Mouse (Mus musculus): Measurements from ENCODE around the gene Mthfs. TPM values are rescaled to one million over a fixed set of nuclear protein-coding genes. Genes with fewer than 3 reads are reported as not detected.

Gene Mthfs
- polyA plus RNA-seq, 1 experiment, result 23.5 TPM

- no peaks in the 10 kb centered on the region for H3K4me1 ChIP-seq (ENCODE audit: control insufficient read depth, insufficient read depth, low read length)
- DNase-seq, result no peak
- TF ChIP-seq POLR2A (IDR thresholded peaks at IDR 0.05; ENCODE audit: low read depth, low read length) (no peak), CTCF (conservative IDR thresholded peaks at IDR 0.05; ENCODE audit: insufficient read depth, insufficient read length, low read depth, low read length) (no peak)
These were observed 95.2 kb downstream of the Mthfs start for GRCm38 (mm10) chr9:89305637-89306036.

GRCm38 (mm10) chr9:89308357-89309194 lies 98.1 kb downstream of the Mthfs start:
- DNase-seq, result no peak
- H3K4me3 ChIP-seq (ENCODE audit: insufficient read depth, low read depth, low read length), result no peak overlapping the region
- no peaks in the 10 kb centered on the region for H3K4me1 ChIP-seq (ENCODE audit: control insufficient read depth, insufficient read depth, low read length)
- no peaks in the 10 kb centered on the region for H3K27me3 ChIP-seq (replicated peaks; ENCODE audit: control insufficient read depth, insufficient read depth, low read length)
- TF ChIP-seq CTCF (conservative IDR thresholded peaks at IDR 0.05; ENCODE audit: insufficient read depth, insufficient read length, low read depth, low read length) (no peak), POLR2A (IDR thresholded peaks at IDR 0.05; ENCODE audit: low read depth, low read length) (no peak)
- 70% methylated on average over 7 of the region's 7 CpGs for WGBS
- no peak overlapping the region for H3K27ac ChIP-seq (ENCODE audit: insufficient read depth, low read depth, low read length)
- H3K36me3 ChIP-seq (ENCODE audit: control insufficient read depth, insufficient read depth, low read length), result no peaks in the 10 kb centered on the region

More at GRCm38 (mm10) chr9:89305637-89306036, 95.2 kb downstream of the Mthfs start:
- H3K27me3 ChIP-seq (replicated peaks; ENCODE audit: control insufficient read depth, insufficient read depth, low read length), result no peaks in the 10 kb centered on the region
- no peak overlapping the region for H3K27ac ChIP-seq (ENCODE audit: insufficient read depth, low read depth, low read length)
- H3K36me3 ChIP-seq (ENCODE audit: control insufficient read depth, insufficient read depth, low read length), result no peaks in the 10 kb centered on the region
- WGBS, result 45% methylated on average over 2 of the region's 2 CpGs
- no peak overlapping the region for H3K4me3 ChIP-seq (ENCODE audit: insufficient read depth, low read depth, low read length)

- H3K4me1 ChIP-seq (ENCODE audit: control insufficient read depth, insufficient read depth, low read length), result no peaks in the 10 kb centered on the region
- H3K27me3 ChIP-seq (replicated peaks; ENCODE audit: control insufficient read depth, insufficient read depth, low read length), result no peaks in the 10 kb centered on the region
- no peak for TF ChIP-seq POLR2A (IDR thresholded peaks at IDR 0.05; ENCODE audit: low read depth, low read length)
- TF ChIP-seq CTCF (conservative IDR thresholded peaks at IDR 0.05; ENCODE audit: insufficient read depth, insufficient read length, low read depth, low read length), result no peak
- H3K27ac ChIP-seq (ENCODE audit: insufficient read depth, low read depth, low read length), result no peak overlapping the region
- no peak for DNase-seq
- no peaks in the 10 kb centered on the region for H3K36me3 ChIP-seq (ENCODE audit: control insufficient read depth, insufficient read depth, low read length)
- no peak overlapping the region for H3K4me3 ChIP-seq (ENCODE audit: insufficient read depth, low read depth, low read length)
- 73% methylated on average over 2 of the region's 2 CpGs for WGBS
These were observed 98.7 kb downstream of the Mthfs start for GRCm38 (mm10) chr9:89309195-89309535.

GRCm38 (mm10) chr9:89311649-89312048 lies 101.2 kb downstream of the Mthfs start:
- Histone ChIP-seq H3K27me3 (replicated peaks; ENCODE audit: control insufficient read depth, insufficient read depth, low read length) (no peaks in the 10 kb centered on the region), H3K27ac (ENCODE audit: insufficient read depth, low read depth, low read length) (no peak overlapping the region), H3K4me1 (ENCODE audit: control insufficient read depth, insufficient read depth, low read length) (no peaks in the 10 kb centered on the region), H3K4me3 (ENCODE audit: insufficient read depth, low read depth, low read length) (no peak overlapping the region), H3K36me3 (ENCODE audit: control insufficient read depth, insufficient read depth, low read length) (no peaks in the 10 kb centered on the region)
- DNase-seq, result no peak
- WGBS, result 55% methylated on average over 2 of the region's 2 CpGs
- TF ChIP-seq CTCF (conservative IDR thresholded peaks at IDR 0.05; ENCODE audit: insufficient read depth, insufficient read length, low read depth, low read length) (no peak), POLR2A (IDR thresholded peaks at IDR 0.05; ENCODE audit: low read depth, low read length) (no peak)

- no peak for DNase-seq
- TF ChIP-seq CTCF (conservative IDR thresholded peaks at IDR 0.05; ENCODE audit: insufficient read depth, insufficient read length, low read depth, low read length) (no peak), POLR2A (IDR thresholded peaks at IDR 0.05; ENCODE audit: low read depth, low read length) (no peak)
- WGBS, result 67% methylated on average over 1 of the region's 1 CpGs
- Histone ChIP-seq H3K27me3 (replicated peaks; ENCODE audit: control insufficient read depth, insufficient read depth, low read length) (no peaks in the 10 kb centered on the region), H3K4me3 (ENCODE audit: insufficient read depth, low read depth, low read length) (no peak overlapping the region), H3K27ac (ENCODE audit: insufficient read depth, low read depth, low read length) (no peak overlapping the region), H3K4me1 (ENCODE audit: control insufficient read depth, insufficient read depth, low read length) (no peaks in the 10 kb centered on the region), H3K36me3 (ENCODE audit: control insufficient read depth, insufficient read depth, low read length) (no peaks in the 10 kb centered on the region)
These were observed 163.3 kb downstream of the Mthfs start for GRCm38 (mm10) chr9:89373731-89374130.

- H3K27ac ChIP-seq (ENCODE audit: insufficient read depth, low read depth, low read length), result no peak overlapping the region
- H3K4me1 ChIP-seq (ENCODE audit: control insufficient read depth, insufficient read depth, low read length), result no peaks in the 10 kb centered on the region
- no peaks in the 10 kb centered on the region for H3K27me3 ChIP-seq (replicated peaks; ENCODE audit: control insufficient read depth, insufficient read depth, low read length)
- 86% methylated on average over 4 of the region's 4 CpGs for WGBS
- no peak overlapping the region for H3K4me3 ChIP-seq (ENCODE audit: insufficient read depth, low read depth, low read length)
- no peaks in the 10 kb centered on the region for H3K36me3 ChIP-seq (ENCODE audit: control insufficient read depth, insufficient read depth, low read length)
- TF ChIP-seq POLR2A (IDR thresholded peaks at IDR 0.05; ENCODE audit: low read depth, low read length) (no peak), CTCF (conservative IDR thresholded peaks at IDR 0.05; ENCODE audit: insufficient read depth, insufficient read length, low read depth, low read length) (no peak)
- no peak for DNase-seq
These were observed 164.2 kb downstream of the Mthfs start for GRCm38 (mm10) chr9:89374650-89375049.

GRCm38 (mm10) chr9:89403031-89403430 lies 192.6 kb downstream of the Mthfs start:
- no peaks in the 10 kb centered on the region for H3K4me1 ChIP-seq (ENCODE audit: control insufficient read depth, insufficient read depth, low read length)
- WGBS, result 74% methylated on average over 1 of the region's 1 CpGs

More at GRCm38 (mm10) chr9:89403031-89403430, 192.6 kb downstream of the Mthfs start:
- DNase-seq, result no peak
- H3K4me3 ChIP-seq (ENCODE audit: insufficient read depth, low read depth, low read length), result no peak overlapping the region
- no peaks in the 10 kb centered on the region for H3K27me3 ChIP-seq (replicated peaks; ENCODE audit: control insufficient read depth, insufficient read depth, low read length)
- no peak overlapping the region for H3K27ac ChIP-seq (ENCODE audit: insufficient read depth, low read depth, low read length)
- TF ChIP-seq CTCF (conservative IDR thresholded peaks at IDR 0.05; ENCODE audit: insufficient read depth, insufficient read length, low read depth, low read length) (no peak), POLR2A (IDR thresholded peaks at IDR 0.05; ENCODE audit: low read depth, low read length) (no peak)
- no peaks in the 10 kb centered on the region for H3K36me3 ChIP-seq (ENCODE audit: control insufficient read depth, insufficient read depth, low read length)

Other genes with a start within 250 kb of the Mthfs start
- not detected in 2 replicates for gene Trim43b, start 117.8 kb upstream of the Mthfs start, polyA plus RNA-seq (2012; rRNA removed)
- 0.43 and 3.0 TPM in 2 replicates for gene Bcl2a1b, start 11.5 kb upstream of the Mthfs start, polyA plus RNA-seq (2012; rRNA removed)
- gene Gm29094, start 11.3 kb upstream of the Mthfs start, polyA plus RNA-seq (2012; rRNA removed), result not detected in 2 replicates

Data from kidney, adult 2 months (tissue).